Mouse (Mus musculus): ENCODE data around the gene Tssk3. TPM values are rescaled to one million over a fixed set of nuclear protein-coding genes. Genes with fewer than 3 reads are reported as not detected.
"Not testable (repeated sequence)": the region's sequence is repeated elsewhere in the genome, so short reads cannot be mapped to it uniquely, and the experiment has no call there.

The Tssk3 gene
- not detected in 2 replicates for total RNA-seq (2015; ENCODE audit: low replicate concordance)
- not detected in 2 replicates for total RNA-seq (2017; ENCODE audit: low replicate concordance)

DNA sequence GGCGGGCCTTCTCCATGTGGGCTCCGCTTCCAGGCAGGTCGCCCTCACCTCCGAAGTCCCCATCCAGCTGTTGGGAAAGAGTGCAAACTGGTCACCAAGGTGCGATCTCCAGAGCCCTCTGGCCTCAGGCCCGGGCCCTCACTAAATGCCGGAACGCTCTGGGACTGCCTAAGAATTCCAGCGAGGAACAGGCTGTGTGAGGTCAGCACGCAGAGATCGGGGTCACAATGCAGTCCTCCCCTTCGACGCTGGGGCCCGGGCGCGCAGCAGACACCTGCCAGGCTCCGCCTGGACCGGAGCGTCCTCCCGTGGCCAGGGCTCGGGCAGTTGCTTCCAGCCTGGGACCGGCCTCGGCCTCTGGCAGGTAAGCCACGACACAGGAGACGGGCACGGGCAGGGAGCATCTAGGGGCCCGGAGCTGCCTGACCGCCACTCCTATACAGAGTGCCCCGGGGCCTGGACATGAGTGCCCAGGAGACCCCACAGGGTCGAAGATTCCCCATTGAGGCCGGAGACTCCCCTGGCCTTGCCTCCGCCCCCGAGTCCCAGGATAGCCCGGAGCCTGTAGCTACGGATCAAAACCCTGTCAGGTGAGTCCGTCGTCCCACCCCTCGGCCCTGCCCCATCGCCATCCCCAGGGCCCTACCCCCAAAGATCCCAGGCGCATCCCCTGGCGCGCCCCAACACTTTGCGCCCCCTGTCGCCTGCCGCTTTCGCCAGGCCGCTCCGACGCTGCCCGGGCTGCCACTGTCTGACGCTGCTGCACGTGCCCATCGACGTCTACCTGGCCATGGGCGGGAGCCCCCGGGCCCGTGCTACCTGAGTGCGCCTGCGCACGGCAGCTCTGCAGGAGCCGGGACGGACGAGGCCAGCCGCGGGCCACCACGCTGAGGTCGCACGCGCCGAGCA lies at the start of gene Tssk3, which contains the start of gene Fam229a:
Tssk3 (minus strand) TSS at position 51 of the 909 bp plus-strand sequence.
Fam229a (plus strand) TSS at position 219 of the 909 bp plus-strand sequence.
- no peak for ATAC-seq (replicated peaks; ENCODE audit: low FRiP score, poor library complexity, severe bottlenecking)

DNA sequence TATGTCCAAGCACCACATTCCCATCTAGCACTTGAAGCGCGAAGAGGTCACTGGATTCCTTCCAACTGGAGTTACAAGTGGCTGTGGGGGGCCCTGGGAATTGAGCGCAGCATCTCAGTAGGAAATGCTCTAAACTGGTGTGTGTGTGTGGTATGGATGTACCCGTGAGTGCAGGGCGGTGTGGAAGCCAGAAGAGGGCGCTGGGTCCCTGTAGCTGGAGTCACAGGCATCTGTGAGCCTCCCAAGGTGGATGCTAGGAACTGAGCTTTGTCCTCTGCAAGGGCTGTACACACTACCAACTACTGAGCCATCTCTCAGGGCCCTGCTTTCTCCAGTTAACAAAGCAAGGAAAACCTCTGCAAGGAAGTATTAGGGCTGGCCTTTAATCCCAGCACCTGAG lies 49.2 kb upstream of the Tssk3 start:
- 0 out of 2 replicates have a peak, but pooled peaks have one; percentile 37 for ATAC-seq (replicated peaks; ENCODE audit: low FRiP score, poor library complexity, severe bottlenecking)

DNA sequence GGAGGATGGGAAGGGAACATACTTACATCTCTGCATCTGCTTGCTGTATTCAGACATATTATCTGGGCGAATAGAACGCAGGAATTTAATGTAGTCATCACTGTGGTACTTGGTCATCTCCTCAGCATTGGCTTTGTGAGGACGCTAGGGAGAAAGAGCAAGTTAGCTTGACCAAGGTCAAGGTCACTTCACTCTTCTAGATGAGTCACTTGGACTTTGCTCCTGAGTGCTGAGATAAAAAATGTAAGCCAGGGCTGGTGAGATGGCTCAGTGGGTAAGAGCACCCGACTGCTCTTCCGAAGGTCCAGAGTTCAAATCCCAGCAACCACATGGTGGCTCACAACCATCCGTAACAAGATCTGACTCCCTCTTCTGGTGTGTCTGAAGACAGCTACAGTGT lies 38.1 kb upstream of the Tssk3 start:
- ATAC-seq (replicated peaks; ENCODE audit: low FRiP score, poor library complexity, severe bottlenecking): not testable (repeated sequence)

DNA sequence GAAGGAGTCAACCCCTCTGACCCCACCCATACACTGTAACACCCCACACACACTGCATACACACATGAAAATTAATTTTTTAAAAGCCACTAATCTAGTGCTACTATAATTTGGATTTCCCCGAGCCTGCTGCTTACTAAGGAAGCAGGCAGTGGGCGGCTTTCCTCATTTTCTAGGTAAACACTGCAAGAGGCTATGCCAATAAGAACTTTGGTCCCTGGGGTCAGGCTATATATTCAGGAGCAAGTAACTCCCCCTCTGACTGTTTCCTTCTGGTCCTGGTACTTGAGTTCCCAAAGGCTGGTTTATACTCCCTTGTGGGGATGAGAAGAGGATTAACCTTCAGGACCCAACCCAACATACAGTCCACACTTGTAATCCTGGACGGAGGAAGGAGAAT lies 35.1 kb upstream of the Tssk3 start:
- no peak for ATAC-seq (replicated peaks; ENCODE audit: low FRiP score, poor library complexity, severe bottlenecking)

DNA sequence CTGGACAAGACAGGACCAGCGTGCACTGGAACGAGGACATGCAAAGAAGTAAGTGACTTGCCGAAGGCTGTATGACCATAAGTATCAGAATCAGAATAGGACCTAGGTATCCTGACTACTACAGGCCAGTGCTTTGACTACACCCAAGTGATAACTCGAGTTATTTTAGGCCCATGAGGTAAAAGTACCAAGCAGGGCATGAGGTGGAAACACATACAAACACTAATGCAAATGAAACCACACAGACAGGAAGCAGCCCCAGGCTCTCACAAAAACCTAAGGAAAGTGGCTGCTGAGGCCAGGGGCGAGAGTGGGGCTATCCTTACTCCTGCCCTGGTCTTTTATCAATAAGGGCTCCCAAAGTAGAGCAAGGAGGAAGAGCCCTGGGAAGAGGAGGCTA lies 34.5 kb upstream of the Tssk3 start:
- no peak for ATAC-seq (replicated peaks; ENCODE audit: low FRiP score, poor library complexity, severe bottlenecking)

DNA sequence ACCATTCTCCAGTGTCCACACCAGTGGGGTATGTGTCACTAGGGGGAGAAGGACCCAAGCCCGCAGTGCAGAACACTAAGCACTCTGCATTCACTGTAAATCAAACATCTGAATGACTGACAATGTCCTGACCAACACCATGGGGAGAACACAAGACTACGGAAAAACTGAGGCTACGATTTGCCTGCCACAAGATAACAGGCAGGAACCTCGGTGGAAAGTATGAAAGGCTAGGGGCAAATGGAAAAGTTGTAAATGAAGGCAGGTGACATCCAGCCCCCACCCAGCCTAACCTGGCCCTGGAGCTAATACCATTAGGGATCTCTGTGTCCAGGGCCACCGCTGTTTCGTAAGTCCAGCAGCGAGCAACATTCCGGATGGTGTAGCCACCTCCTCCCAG lies 27.7 kb upstream of the Tssk3 start:
- no peak for ATAC-seq (replicated peaks; ENCODE audit: low FRiP score, poor library complexity, severe bottlenecking)

DNA sequence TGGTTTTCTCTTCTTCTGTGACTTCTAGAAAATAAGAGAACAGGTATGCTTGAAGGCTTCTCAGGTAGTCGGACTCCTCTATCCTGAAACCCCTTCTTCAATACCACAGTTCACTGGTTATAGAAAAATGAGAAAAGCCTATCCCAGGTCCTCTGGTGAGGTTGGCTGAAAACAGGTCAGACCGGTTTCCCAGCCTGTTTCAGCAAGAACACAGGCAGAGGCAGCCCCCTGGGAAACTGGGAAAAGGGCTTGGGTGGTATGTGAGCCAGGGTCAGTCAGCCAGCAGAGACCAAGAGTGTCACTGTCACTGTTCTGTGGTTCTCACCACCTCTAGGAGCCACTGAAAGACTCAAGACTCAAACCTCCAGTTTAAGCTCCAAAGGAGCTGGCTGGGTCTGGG lies 26.1 kb upstream of the Tssk3 start:
- ATAC-seq (replicated peaks; ENCODE audit: low FRiP score, poor library complexity, severe bottlenecking): no peak

DNA sequence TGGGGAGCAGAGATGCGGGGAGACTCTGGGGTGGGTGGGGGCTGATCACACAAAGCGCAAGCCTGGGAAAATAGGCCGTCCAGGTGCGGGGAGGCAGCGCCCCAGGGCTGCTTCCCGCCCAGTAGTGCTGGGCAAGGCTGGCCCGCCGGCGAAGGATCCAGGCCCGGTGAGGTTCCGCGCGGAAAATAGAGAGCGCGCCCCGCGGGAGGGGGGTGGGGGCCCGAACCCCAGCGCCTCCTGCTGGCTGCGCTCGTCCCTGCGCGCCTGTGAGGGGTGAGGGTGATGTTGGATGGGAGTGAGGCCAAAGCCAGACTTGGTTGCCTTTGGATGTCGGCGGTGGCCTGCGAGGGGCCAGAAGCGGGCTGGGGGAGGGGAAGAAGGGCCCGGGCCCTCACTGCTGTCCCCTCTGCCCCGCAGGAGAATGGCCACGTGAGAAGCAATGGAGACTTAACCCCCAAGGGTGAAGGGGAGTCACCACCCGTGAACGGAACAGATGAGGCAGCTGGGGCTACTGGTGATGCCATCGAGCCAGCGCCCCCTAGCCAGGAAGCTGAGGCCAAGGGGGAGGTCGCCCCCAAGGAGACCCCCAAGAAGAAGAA lies 23.6 kb upstream of the Tssk3 start:
- ATAC-seq (replicated peaks; ENCODE audit: low FRiP score, poor library complexity, severe bottlenecking): 0 out of 2 replicates have a peak, but pooled peaks have one; percentile 19

DNA sequence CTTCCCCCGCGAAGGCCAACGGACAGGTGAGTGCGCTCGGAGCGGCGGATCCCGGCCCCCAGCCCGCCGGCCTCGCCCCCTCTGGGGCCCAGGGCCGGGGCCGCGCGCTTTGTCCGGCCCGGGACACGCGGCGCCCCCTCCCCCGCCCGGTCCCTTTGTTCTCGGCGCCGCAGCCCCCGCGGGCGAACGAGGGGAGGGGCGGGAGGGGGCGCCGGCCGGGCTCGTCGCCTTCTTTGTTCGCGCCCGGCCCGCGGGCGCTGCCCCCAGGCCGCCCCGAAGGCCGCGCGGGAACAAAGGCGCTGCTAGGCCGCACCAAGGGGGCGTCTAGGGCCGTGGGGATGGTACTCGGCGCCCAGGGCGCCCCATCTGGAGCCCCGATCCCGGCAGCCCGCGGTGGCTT lies 23.1 kb upstream of the Tssk3 start:
- no peak for ATAC-seq (replicated peaks; ENCODE audit: low FRiP score, poor library complexity, severe bottlenecking)

DNA sequence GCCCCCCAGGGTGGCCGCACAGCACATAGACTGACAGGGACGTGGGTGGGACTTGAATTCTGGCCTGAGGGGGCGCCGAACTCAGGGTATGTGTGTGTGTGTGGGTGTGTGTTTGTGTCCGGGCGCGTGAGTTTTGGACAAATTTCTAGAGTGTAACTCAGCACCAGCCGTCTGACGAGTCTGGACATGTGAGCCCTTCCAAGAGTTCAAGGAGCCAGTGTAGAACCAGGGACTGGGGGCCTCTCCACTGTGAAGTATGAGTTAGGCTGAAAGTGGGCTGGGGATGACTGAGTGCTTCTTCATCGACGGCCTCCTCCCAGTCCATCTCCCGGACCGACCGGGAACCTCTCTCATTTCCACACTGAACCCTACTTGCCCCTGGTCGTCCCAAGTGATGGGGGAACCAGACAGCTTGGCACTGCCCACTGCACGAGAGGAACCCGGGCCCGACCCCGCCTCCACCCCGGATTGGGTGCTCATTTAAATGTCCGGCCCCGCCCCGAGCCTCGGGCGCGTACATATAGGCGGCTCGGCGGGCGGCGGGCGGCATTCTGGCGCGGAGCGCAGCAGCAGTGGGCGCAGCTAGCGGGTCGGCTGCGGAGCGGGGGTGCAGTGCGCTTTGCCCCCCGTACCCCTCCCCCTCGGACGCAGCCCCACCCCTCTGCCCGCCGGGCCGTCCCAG lies 22.4 kb upstream of the Tssk3 start, which contains the start of gene Marcksl1:
Marcksl1 (plus strand) TSS at position 496 of the 682 bp plus-strand sequence.
- ATAC-seq (replicated peaks; ENCODE audit: low FRiP score, poor library complexity, severe bottlenecking): peak; percentile 56; the same call in 1 of the 2 replicates

DNA sequence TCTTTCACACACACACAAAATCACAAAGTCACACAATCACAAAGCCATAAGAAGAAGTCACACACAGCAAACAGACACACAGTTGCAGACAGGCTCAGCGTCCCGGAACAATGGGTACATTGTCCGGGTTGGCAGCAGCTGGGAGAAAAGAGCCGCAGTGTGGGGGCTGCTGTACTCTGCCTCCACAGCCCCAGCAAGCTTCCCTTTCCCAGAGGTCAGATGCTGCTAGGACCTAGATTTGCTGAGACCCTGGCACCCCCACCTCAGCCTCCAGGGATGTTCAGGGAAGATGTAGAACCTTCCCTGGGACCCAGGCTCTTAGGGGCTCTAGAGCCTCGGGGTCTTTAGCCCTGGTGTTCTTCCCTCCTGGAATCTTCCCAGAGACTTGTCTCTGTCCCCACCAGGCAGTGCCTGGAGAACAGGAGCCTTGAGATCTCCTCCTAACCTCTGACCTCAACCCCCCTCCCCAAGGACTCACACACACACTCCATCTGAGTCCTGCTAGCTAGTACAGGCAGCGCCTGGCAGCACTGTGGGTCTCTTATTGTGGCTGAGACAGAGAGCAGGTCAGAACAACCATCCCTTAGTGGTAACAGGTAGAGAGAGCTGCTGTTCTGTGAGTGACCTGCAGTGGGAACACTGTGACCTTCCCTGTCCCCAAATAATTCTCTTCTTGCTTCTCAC lies 20.7 kb upstream of the Tssk3 start:
- ATAC-seq (replicated peaks; ENCODE audit: low FRiP score, poor library complexity, severe bottlenecking): no peak

DNA sequence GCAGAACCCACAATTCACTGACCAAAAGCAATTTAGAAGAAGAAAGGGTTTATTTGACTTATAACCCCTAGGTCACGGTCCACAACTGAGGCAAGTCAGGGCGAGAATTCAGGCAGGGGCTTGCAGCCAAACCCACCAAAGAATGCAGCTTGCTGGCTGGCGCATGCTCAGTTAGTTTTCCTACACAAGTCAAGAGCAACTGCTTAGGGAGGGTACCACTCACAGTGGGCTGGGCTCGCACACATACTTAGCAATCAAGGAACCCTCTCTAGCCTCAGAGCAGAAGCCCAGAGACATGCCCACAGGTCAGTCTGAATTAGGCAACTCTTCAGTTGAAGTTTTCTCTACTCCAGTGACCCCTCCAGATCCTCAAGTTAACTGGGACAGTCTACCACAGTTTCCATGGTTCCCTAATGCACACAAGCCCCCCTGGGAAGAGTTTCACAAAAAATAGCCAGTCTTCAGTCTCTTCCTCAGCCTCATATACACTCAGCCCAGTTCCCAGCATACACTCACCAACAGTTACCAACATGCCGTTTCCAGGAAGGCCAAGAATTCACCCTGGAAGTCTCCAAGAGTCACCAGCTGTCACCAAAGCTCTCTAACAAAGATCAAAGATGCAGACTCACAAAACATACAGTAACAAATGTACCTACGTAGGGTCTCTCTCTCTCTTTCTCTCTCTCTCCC lies 20.0 kb upstream of the Tssk3 start:
- ATAC-seq (replicated peaks; ENCODE audit: low FRiP score, poor library complexity, severe bottlenecking): no peak

DNA sequence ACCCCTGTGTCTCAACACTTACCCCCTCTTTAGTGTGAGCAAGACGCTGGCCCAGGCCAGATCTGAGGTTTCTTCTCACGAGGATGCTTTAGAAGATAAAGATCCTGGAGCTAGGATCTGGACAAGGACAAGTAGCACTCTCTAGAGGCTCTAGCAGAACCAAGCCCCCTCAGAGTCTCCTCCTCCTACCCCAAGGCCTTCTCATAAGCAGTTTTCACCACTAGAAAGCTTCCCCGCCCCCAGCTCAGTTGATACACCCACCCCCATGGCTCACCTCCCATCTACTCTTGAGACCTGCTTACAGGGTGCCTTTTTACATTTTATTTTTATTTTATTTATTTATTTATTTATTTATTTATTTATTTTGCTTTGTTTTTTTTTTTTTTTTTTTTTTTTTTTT lies 18.8 kb upstream of the Tssk3 start:
- no peak for ATAC-seq (replicated peaks; ENCODE audit: low FRiP score, poor library complexity, severe bottlenecking)

DNA sequence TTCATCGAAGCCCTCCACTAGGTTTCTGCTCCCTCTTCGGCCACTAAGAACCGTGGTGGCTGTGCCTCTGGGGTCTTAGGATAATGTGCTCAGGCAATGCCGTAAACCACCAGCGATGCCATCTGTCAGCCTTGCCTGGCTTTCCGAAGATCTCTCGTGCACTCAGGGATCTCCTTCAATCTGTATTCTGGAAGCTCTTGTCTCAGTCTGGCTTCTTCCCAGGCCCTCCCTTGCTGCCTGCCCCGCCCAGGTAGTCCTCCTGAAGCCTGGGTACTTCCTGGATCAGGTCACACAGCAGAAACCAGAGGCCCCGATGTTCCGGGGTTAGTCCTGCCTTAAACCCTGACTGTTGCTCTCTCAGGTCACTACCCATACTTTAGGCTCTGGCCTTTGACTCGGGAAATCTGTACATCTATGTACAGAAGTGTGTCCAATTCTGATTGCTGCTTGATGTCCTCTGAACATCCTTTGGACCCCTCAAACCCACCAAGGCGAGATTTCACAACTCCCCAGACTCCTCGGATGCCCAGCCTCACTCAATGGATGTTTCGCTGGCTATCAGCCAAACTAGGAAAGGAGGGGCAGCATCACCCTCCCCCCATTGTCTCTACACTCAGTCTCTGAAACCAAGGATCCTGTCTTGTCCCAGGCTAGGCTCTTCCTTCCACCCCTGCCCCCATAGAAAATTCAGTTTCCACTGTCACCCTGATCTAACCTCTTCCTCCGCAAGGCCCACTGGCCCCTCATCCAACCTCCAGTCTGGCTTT lies 18.2 kb upstream of the Tssk3 start:
- ATAC-seq (replicated peaks; ENCODE audit: low FRiP score, poor library complexity, severe bottlenecking): no peak

DNA sequence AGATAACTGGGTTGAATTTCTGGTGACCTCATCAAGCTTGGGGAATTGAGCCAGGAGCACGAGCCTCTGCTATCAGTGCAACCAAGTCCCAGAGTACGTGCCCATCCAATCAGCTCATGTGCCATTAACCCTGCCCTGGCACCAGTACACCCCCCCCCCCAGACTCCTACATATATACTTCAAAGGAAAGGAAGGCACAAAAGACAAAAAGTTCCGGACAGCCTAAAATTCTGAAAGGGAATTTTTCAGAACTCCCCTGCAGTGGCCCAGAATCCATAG lies 17.4 kb upstream of the Tssk3 start:
- no peak for ATAC-seq (replicated peaks; ENCODE audit: low FRiP score, poor library complexity, severe bottlenecking)

DNA sequence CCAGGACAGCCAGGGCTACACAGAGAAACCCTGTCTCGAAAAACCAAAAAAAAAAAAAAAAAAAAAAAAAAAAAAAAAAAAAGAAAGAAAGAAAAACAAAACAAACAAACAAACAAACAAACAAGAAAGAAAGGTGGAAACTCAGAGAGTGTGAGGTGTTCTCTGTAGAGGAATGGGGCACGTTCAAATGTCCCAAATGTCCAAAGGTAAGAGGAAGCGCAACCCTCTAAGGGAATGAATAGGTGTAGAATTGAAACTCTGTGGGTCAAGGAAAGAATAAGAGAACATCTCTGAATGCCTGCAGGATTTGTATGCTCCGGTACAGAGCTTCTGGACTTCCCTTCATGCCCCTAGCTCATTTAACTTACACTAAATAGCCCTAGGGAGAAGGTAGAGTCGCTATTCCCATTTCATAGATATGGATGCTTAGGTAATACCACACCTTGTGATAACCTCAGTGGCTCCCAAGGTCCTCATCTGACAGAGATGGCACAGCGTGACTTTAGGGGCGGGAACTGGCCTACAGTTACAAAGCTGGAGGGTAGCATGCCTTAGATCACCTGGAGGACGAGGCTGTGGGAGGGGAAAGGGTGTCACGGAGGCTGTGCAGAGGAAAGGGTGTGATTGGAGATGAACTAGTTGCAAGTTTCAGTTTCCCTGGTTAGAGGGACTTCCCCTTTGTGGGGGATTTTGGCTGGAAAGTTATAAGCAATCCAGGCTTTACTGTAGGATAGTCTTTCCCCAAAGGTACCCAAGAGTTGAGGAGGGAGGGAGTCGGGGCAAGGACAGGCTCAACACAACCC lies 16.8 kb upstream of the Tssk3 start:
- no peak for ATAC-seq (replicated peaks; ENCODE audit: low FRiP score, poor library complexity, severe bottlenecking)

DNA sequence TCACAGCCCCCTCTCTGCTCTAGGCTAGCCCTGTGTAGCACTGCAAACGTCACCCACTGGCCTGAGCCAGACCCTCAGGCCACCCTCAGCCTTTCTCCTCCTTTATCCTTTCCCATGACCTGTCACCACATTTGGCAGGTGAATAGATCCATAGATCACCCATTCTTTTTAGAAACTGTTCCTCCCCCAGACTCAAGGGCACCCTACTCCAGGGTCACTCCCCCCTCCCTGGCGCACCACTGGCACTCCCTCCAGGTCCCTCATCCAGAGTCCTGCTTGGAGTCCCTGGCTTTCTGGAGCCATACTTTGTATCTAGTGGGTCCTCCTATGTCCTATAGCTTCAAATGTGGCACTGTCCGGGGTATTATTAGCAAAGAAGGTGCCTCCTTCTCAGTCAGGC lies 14.7 kb upstream of the Tssk3 start:
- no peak for ATAC-seq (replicated peaks; ENCODE audit: low FRiP score, poor library complexity, severe bottlenecking)

DNA sequence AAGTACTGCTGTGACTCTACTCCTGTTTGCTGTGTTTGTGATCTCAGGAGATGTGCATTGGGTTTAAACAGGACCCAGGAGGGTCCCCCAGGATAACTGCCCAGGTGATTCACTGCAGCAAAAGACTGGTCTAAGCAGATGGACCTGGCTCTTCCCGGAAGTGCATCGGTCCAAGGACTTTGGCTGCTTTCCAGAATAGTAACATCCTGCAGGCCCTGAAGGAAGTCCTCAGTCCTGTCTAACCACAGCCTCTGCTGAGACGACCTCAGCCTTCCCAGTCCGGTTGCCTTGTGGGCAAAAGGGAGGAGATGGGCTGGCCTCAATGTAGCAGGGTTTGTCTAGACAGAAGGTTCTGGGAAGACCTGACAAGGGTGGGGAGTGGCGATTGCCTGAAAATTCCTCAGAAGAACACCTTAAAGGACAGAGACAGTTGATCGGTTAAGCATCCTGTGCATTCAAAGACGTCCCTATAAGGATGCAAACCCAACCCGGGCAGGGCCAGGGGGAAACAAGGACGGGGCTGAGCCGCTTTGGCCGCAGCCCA lies 12.2 kb upstream of the Tssk3 start:
- ATAC-seq (replicated peaks; ENCODE audit: low FRiP score, poor library complexity, severe bottlenecking): no peak

Data from erythroblast, adult 5-6 weeks (primary cell).